14 mouse cellular contexts compared by ENCODE assay signal in the genomic region with DNA sequence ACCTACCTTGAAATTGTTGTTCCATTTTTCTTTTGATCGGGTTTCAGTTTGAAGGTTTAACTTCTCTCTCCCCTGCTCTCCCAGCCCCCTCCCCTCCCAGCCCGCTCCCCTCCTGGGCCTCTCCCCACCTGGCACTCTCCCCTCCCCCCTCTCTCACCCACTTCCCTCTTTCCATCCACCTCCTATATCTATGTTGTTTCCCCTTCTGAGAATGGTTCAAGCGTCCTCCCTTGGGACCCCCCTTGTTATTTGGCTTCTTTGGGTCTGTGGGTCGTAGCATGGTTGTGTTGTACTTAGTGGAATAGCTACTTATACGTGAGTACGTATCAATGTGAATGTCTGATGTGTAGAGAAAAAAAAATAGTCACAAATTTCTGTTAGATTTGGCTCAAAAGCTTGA. TPM values are rescaled to one million over a fixed set of nuclear protein-coding genes. Genes with fewer than 3 reads are reported as not detected.
"Had no signal": no experiment of that assay in that cellular context is flagged by ENCODE, and none has a peak within 500 bp of the region (broad histone marks: within the 10 kb centered on the region; RNA-seq: fewer than 3 reads in every experiment).

No protein-coding gene starts in this region.

- ATAC-seq: lung, postnatal 0 days; midbrain, embryonic 15.5 days had no signal

- DNase-seq: kidney, adult 11 months; kidney, adult 9 months; kidney, postnatal 10 days; kidney, postnatal 4 days; liver; lung, adult 2 months; lung, postnatal 4 days; thymus, adult 18-20 months had no signal

RNA-seq across cellular contexts. Expression of gene 1700113H08Rik, which starts 40.9 kb away (rescaled TPM):
- total RNA-seq: layer of hippocampus, adult 2 months; layer of hippocampus, postnatal 10 days; left cerebral cortex, postnatal 36 days; megakaryocyte, adult 5-6 weeks had no signal
